Mouse (Mus musculus): ENCODE measurements around the gene Ehd2.

DNA sequence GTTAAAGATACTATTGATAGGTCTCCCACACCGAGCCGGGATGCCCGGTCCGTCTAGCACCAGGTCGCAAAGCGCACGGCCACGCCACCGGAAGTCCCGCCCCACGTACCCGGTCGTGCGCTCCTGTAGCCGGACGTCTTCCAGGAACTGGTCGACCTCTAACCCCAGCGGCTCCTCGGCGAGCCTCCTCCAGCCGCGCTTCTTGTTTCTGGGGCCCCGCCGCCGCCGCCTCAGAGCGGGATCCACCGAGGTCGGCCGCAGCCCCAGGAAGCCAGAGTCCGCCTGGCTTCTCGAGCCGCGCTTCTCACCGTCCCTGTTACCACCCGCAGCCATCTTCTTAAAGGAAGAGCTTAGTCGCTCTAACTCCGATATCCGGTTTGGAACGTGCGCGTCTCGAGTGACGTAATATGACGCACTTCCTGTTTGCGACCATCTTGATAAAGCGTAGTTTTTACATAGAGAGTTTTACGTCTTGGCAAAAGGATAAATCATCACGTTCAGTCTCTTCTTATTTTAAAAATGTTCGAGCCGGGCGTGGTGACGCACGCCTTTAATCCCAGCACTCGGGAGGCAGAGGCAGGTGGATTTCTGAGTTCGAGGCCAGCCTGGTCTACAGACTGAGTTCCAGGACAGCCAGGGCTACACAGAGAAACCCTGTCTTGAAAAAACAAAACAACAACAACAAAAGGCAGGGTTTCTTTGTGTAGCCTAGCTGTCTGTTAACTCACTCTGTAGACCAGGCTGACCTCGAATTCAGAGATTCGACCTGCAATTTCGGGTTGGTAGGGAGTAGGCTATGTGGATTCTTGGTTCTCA, 21.4 kb downstream of the Ehd2 start, which contains the start of gene Nop53:
- no peak for TF ChIP-seq CTCF (IDR thresholded peaks at IDR 0.05; ENCODE audit: low read depth, low read length)
- no peak for TF ChIP-seq GATA1 (IDR thresholded peaks at IDR 0.05; ENCODE audit: borderline replicate concordance, low read length)
- TF ChIP-seq GATA2 (IDR thresholded peaks at IDR 0.05; ENCODE audit: borderline replicate concordance, low read depth, low read length), result no peak
